Mouse (Mus musculus): ENCODE measurements around the gene Mlip. TPM values are rescaled to one million over a fixed set of nuclear protein-coding genes. Genes with fewer than 3 reads are reported as not detected.

Gene Mlip
- total RNA-seq, 4 experiments from 2014 or later: 48.3 to 53.0 (median 52.9) TPM

DNA sequence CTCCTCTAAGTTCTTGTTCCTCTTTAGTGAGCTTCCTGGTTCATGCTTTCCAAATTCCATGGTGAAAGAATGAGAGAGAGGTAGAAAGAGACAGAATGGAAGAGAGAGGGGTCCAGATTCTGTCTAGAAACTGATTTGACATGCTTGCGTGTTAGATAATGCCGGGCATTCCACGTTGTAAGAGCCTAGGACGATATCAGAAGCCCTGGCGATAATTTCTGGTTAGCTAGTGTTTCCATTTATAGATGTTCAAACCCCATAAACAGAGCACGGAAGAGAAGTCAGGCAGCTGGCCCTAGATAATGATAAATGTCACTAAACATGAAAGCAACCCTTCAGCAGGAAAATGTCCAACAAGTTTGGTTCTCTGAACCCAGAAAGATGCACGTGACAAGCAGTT is 5.1 kb downstream of the Mlip start:
- no peak for DNase-seq (ENCODE audit: low spot score in 2 of 2)

DNA sequence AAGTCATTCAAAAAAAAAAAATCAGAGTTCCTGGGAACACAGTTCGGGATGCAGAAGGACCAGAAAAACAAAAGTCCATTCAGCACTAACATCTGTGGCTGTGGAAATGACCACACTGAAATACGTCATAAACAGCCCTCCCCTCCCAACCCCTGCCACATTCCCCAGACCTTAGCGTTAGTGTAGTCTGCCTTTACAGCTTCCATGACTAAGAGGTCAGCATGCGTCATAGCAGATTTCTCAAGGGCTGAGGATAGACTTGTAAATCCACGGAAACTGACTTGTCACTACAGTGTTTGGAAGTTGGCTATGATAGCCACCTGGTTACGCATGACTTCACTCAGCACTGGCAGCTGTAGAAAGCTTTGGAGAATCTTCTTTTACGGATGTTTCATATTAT is 8.5 kb downstream of the Mlip start:
- DNase-seq (ENCODE audit: low spot score in 2 of 2): no peak

DNA sequence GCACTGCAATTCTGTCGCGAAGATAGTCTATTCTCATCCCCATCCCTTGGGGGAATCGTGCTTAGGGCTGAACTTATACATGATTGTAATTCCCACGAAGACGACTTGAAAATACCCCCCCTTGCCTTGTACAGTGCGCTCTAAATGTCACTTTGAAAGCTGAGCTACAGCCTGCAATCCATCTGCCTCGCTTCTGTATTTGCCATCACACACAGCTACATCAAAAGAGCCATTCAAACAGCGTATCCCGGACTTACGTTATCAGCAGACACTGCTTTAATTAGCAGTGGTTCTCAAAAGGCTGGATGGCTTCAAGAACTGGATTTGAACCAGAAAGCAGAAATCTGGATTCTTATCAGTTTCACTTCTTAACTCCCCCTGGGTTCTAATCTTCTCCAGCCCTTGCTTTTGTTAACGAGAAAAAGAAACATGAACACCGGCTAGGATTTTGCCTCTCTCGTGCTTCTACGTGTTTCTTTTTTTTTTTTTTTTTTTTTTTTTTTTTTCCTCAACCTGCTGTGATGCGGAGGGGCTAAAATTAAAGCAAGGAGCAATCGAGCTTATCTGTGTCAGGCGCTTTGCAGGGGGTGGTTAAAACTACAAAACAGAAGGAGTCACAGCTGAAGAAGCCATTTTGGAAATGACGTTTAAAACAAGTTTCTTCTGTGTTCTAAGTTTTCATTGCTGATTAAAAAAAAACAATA is 12.5 kb downstream of the Mlip start:
- DNase-seq (ENCODE audit: low spot score in 2 of 2): peak; percentile 52 to 56

DNA sequence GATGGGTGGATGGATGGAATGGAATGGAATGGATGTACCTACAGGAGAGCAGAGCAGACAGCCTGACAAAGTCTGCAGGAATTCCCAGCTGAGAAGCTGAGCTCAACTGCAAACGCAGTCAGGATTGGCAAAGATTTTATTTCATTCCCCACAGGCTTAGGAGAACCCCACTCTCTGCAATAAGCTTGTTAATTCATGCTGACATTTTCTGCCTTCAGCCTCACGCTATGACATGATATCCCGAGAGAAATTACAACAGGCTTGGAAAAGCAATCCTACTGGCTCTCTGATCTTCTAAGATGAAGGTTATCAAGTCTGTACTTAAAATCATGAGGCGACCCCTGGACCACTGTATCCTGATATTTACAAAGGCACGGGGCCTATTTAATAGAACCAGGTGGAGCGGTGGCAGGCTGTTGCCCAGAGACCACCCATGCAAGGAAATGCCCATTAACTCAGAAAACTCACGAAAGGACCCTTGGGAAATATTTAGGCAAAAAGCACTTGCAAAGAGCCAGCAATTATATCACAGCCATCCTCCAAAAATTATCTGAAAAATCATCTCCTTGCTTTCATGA is 13.1 kb downstream of the Mlip start:
- peak in 1 of 2 experiments; percentile 7 for DNase-seq (ENCODE audit: low spot score in 2 of 2)

DNA sequence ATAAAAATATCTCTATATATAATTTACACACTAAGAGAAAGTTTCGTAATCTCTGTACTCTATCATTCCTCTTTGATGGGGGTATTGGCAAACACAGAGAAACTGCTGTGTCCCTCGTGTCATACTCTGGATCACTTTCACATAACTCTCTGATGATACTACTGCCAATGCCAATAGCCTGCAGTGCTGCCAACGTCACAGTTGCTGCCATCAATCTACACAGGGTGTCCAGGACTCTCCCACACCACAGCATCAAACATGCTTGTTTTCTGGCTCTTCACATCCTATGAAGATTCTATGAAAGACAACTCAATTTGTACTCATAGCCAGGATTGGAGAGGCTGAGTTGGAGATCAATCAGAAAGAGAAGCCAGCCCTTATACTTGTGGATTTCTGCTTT is 17.4 kb downstream of the Mlip start:
- DNase-seq (ENCODE audit: low spot score in 2 of 2): no peak

DNA sequence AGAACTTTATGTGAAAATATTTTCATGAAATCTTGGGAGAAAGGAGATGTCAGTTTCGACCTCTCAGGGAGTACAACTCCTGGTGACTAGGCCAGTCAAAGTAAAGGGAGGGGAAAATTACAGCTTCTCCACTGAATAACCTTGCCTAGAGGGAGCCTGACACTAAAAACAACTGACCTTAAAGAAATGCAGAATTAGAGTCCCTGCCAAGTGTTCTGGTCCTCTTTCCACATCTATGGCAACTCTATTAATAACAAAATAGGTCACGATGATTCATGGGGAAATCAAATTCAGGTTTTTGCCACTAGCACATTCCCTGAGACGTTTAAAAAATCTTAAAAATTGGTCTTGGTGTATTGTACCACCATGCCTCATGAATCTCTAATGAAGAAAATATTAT is 34.4 kb downstream of the Mlip start:
- no peak for DNase-seq (ENCODE audit: low spot score in 2 of 2)

DNA sequence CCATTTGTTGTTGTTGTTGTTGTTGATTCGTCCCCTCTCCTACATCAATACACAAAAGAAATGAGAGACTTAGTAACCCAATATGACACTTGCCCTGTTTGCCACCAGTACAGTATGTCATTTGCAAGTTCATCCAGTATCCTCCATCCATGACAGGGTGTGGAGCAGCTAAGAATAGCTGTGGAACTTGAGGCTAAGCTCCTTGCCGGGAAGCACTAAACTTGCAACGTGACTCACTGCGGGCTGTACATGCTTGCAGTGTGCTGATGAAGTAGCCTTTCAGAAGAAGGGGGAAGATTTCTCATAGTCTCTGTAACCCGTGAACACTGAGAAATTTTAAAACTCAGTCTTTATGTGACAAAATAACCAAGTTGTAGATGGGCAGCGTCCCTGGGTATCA is 42.2 kb downstream of the Mlip start:
- DNase-seq (ENCODE audit: low spot score in 2 of 2): no peak

DNA sequence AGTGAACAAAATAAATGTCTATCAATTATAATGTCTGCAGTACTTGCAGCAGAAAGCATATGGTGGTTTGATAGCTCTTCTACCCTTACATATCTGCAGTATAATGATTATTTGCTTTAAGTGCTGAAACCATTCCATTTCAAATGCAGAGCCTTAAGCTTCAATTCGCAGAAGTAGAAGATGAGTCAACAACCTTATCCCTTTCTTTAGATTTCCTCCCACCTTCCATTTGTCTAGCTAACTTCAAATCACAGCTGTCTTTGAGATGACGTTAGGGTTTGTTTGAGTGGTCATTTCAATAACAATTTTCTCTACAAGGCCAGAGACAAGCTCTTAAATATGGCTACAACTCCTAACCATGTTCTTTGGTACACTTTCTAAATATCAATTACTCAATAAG is 47.4 kb downstream of the Mlip start:
- DNase-seq (ENCODE audit: low spot score in 2 of 2): no peak

DNA sequence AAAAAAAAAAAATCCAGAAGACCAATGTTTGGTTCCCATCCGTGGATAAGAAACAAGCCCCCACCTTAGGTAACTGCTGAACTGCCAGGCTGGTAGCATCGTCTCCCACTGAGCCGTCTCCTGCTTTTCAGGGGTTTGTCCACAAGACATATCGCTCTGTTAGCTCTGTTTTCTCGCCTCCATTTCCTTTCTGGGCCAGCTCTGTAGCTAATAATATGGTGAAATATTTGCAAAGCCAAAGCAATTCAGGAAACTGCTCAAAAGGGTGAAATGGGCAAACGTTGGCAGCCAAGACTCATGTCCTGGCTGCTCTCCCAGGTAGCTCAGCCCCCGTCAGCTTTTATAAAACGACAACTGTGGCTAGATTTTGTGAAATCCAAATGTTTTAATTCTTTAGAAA is 50.4 kb downstream of the Mlip start:
- peak; percentile 8 to 30 for DNase-seq (ENCODE audit: low spot score in 2 of 2)

DNA sequence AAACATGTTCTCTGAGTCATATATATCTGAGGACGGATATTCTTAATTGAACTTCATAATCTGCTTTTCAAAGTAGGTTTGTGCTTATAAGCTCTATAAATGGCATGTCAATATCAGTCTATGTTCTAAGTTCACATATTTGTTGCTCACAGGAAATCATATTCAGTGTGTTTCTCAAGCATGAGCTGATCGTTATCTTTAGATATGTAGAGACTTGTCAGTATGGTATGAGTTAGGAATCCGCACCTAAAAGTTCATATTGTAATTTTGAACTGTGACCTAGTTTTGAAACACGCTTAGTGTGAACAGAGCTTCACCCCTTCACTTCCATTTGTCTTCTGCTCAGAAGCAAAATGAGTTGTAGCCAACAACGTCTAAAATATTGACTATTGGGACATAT is 64.8 kb downstream of the Mlip start:
- no peak for DNase-seq (ENCODE audit: low spot score in 2 of 2)

DNA sequence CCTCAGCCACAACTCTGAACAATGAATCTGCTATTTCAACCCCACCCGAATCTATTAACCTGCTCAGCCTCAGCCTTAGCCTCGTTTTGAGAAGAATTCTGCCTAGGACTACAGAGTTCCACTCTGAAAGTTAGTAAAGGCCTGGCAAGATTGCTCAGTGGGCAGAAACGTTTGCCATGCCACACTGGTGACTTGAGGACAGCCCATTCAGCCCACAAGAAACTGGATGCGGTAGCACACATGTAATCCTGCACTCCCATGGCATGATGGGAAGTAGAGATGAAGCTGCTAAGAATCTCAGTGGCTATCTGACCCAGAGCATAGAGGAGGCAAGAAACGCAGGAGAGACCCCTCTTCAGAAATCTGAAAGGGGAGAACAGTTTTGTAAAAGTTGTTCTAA is 73.4 kb downstream of the Mlip start:
- no peak for DNase-seq (ENCODE audit: low spot score in 2 of 2)

DNA sequence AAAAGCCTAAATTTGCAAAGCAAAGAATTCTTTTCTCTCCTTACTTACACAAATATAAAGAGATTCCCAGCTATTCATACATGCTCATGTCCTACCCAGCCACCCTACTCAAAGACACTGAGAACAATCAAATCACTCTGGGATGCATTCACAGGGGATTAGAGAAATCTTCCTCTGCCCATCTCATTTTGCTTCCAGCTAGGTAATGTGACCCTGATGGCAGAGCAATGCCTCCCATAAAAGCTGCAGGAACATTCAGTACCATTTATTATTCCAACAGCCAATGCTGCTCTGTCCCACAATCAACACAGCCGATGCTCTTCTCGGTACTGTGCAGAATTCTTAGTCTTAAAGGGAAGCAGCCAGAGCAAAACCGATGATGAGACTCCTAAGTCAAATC is 74.7 kb downstream of the Mlip start:
- no peak for DNase-seq (ENCODE audit: low spot score in 2 of 2)

DNA sequence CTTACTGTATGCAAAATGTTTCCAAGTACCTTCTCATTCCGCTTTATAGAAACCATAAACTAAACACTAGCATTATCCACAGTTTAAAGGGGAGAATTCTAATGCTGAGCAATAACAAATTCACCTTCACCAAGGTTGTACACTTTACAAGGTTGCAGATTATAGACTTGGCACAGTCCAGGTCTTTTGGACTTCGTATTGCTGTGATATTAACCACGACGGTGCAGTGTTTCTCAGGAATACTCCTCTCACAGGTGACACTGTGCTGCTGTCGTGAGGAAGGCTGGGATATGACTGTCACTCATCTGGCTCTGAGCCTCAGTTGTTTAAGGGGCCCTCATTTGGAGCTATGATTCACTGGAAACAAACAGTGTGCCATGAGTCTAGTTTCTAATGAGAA is 75.5 kb downstream of the Mlip start:
- no peak for DNase-seq (ENCODE audit: low spot score in 2 of 2)

DNA sequence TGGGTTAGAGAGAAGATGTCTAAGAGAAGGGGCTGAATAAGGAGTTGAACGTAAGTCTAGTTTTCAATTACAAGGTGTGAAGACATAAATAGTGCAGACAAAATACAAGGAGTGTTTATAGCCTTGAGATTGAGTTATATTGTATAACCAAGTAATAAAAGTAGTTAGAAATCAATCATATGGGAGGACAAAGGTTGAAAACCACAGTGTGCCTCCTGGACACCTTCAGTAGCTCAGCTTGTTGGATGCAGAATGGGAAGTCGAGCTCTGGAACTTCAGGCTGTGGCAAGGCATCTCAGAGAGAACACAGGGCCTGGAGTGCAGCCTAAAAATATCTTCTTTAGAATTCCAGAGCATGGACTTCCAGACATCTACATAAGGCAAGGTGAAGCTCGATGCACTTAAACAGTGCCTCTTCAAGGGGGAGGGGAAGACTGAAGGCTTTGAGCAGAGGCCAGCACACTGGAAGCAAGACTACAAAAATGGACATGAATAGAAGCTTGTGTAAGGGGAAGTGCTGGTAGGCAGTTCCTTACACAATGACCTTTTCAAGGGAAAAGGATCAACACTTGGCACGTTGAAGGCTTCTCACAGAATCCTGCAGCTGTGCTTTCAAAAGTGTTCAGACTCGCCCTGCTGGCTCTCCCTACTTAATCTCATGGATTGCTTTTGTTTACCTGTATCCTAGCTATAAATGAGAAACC is 76.2 kb downstream of the Mlip start:
- no peak for DNase-seq (ENCODE audit: low spot score in 2 of 2)

DNA sequence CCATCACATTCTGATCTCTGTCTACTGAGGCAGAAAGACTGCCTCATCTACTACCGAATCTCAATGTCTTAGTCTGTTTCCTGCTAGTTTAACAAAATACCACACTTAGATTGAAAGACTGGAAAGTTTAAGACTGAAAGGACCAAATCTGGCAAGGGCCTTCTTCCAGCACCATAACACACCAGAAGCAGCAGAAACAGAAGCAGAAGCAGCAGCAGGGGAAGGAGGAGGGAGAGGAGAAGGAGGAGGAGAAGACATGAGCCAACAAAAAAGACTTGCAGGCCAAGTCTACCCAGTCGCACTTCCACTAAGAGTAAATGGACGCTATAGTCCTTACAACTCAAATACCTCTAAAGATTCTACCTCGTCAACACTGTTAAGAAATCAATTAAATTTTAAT is 80.0 kb downstream of the Mlip start:
- no peak for DNase-seq (ENCODE audit: low spot score in 2 of 2)

DNA sequence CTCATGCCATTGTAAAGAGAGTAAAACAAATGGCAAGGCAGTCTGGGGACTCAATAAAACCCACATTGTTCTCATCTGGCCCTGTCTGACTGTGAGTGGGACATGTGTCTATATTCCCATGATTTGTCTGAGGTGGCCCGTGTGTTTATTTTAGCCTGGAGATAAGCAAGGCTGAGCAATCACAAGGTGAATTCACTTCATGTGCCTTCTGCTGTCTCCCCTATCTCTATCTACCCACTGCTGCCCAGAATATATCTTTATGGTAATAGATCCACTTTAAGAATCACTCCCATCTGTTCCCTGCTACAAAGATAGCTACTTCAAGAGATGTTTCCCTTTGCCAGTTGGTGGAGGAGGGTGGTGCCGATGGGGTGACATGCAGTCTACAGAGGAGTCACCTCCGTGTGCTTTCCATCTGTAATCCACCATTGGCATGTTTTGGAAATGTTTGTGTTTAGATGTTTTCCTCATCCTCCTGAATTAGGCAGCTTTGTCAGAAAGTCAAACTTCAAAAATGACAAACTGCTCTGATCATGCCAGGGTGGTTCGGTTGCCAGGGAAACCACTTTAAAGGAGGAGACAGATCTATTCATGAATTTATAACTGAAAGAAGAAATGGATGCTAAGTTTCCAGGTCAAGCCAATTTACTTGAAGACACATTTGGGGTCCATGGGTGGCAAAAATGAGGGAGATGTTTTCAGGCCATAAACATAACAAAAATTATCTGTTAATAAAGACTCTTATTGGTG is 87.3 kb downstream of the Mlip start:
- peak; percentile 26 to 48 for DNase-seq (ENCODE audit: low spot score in 2 of 2)

DNA sequence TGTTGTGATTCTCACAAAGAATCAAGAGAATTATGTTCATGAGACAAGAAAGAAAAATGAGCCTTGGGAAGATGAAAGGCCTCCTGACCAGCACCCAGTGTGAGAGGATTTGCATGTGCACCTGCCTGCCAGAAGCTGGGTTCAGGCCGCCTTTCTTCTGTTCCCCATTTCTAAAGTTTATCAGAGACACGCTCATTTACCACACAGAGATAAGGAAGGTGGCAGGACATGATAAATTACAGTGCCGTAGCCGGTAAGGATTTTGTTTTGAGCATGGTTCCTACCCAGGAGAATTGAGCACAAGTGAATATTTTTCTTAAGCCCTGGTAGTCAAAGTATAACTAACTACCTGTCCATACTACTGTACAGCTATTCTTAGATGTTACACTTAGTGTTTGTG is 93.7 kb downstream of the Mlip start:
- no peak for DNase-seq (ENCODE audit: low spot score in 2 of 2)

DNA sequence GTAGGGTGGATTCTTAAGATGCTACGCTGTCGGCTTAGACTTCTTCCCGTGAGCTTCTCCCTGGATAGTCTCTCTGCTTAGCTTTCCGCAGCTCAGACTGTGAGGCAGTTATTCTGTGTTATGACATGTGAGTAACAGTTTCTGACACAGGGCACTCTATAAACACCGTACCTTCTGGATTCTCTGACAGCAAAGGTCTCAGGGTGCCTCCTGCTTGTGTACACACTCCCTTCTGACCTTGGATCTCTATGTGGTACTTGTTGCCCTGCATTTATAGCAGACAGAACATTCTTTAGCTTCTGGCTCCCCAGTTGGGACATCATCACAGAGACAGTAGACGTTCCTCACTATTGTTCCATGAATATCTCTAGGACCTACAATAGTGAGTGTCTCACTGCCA is 94.5 kb downstream of the Mlip start:
- no peak for DNase-seq (ENCODE audit: low spot score in 2 of 2)

DNA sequence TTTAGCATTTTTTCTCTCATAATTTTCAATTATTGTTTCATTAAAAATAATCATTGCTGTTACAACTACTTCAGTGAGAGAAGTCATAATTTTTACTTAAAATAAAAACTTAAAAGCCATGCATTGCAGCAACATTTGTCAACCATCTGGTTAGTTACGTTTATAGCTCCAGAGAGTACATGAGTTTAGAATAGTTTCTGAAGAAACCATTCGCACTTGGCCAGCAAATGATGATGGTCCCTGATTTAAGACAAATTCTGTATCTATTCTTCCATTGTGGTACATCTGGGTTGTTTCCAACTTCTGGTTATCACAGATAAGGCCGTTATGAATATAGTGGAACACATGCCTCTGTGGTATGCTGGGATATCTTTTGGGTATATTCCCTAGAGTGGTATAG is 98.3 kb downstream of the Mlip start:
- no peak for DNase-seq (ENCODE audit: low spot score in 2 of 2)

DNA sequence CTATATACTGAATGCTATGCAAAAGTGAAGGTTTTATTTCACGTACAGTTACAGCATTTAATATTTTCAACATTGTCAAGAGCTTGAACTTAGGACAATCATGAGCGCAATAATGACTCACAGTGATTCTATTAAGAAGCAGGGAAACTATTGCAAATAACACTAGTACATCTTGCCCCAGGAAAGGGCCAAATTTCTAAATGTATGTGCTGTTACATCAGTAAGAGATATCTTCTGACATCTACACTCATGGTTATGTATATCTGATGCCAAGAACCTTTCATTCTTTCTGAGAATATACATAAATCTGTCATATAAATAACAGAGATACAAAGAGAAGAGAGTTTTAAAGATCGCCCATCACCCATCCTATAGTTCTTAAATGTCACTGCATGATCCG is 100.0 kb downstream of the Mlip start:
- DNase-seq (ENCODE audit: low spot score in 2 of 2): no peak

DNA sequence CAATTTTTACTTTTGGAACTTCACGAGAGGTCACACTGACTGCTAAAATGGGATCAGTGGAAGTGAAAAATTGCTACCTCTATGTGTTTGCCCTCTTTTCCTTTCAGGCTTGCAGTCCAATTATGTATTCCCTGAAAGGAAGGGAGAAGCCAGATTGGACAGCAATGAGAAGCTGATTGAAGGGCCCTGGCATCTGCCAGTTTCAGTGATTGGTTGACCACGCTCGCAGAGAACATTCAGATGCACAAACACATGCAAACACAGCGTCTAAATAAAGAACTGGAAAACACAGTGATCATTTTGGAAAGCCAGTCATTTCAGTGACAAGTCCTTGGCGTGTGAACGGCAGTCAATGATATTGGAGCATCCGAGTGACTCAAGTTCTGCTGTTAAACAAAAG is 100.6 kb downstream of the Mlip start:
- DNase-seq (ENCODE audit: low spot score in 2 of 2): peak; percentile 57 to 62

DNA sequence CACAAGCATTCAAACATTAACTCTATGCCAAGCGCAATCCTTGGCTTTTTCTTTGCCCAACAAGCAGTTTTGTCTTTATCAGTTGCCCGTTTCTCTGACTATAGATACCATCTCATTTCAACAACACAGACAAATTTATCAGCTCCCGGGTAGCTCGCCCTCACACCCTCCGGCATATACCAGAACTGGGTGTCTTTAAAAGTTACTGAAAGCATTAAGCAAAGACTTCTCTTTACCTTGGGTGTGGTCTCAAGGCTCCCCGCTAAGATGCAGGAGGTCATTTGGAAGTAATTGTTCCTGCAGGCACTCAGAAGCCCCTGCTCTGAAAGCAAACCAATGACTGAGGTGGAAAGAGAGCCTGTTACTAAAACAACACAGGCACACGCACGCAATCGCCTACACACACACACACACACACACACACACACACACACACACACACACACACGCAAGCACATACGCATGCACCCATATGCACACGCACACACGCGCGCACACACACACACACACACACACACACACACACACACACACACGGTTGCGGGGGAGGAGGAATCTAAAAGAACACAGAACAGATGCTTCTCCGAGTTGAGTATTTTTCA is 101.2 kb downstream of the Mlip start:
- DNase-seq (ENCODE audit: low spot score in 2 of 2): peak; percentile 29 to 38
